9 mouse cellular contexts compared by ENCODE assay signal in genomic region chr3:95672461-95672860, GRCm38 (mm10). TPM values are rescaled to one million over a fixed set of nuclear protein-coding genes. Genes with fewer than 3 reads are reported as not detected.
DNase-seq lines count a peak whose midpoint lies in the region; ATAC-seq and TF ChIP-seq lines count a peak whose summit lies in the region.
"Had no signal": no experiment of that assay in that cellular context is flagged by ENCODE, and none has a peak within 500 bp of the region (broad histone marks: within the 10 kb centered on the region; RNA-seq: fewer than 3 reads in every experiment).

No protein-coding gene starts in this region.

- no peak for TF ChIP-seq POLR2A in cerebellum, adult 2 months (IDR thresholded peaks at IDR 0.05; ENCODE audit: borderline replicate concordance, insufficient read depth, low read length)

- 0 out of 2 replicates have a peak overlapping the region, but pooled peaks have one; percentile 16 for H3K27ac ChIP-seq in cerebellum, adult 2 months (ENCODE audit: insufficient read depth, low read length)
- H3K27ac ChIP-seq in neural tube, embryonic 13.5 days (replicated peaks), result 0 out of 2 replicates have a peak overlapping the region, but pooled peaks have one; percentile 13
- peak overlapping the region; percentile 98 for H3K27ac ChIP-seq in liver, embryonic 15.5 days (replicated peaks)

- no peak overlapping the region for H3K4me2 ChIP-seq in neural tube, embryonic 13.5 days
- peak overlapping the region; percentile 75 for H3K4me2 ChIP-seq in liver, embryonic 15.5 days

- ATAC-seq in neural tube, embryonic 13.5 days (ENCODE audit: low read depth), result no peak
- no peak for ATAC-seq in liver, embryonic 15.5 days (ENCODE audit: insufficient read depth)
- no peak for ATAC-seq in granulocyte monocyte progenitor cell, adult 5-6 weeks (replicated peaks; ENCODE audit: poor library complexity, severe bottlenecking)

- DNase-seq in cerebellum, adult 2 months, result no peak
- DNase-seq in cerebellum, postnatal 36 days, result no peak
- no peak for DNase-seq in neural tube, embryonic 10.5 days (ENCODE audit: extremely low spot score, low spot score)
- DNase-seq in thymus, postnatal 4 days, result peak; percentile 78
- no peak for DNase-seq in testis, postnatal 10 days (ENCODE audit: low spot score)
- DNase-seq: cerebellum, adult 8-10 months had no signal

- WGBS in cerebellum, adult 2 months, result 65% methylated on average over 3 of the region's 3 CpGs
- 58% methylated on average over 3 of the region's 3 CpGs for WGBS in neural tube, embryonic 13.5 days
- 32% methylated on average over 3 of the region's 3 CpGs for WGBS in liver, embryonic 15.5 days (ENCODE audit: insufficient replicate concordance)

- H3K4me1 ChIP-seq in cerebellum, adult 2 months (ENCODE audit: control insufficient read depth, insufficient read depth, low read length), result peaks cover 18% of the 10 kb centered on the region
- H3K4me1 ChIP-seq in neural tube, embryonic 13.5 days (replicated peaks), result peaks cover 51% of the 10 kb centered on the region
- peaks cover 94% of the 10 kb centered on the region for H3K4me1 ChIP-seq in liver, embryonic 15.5 days (replicated peaks)

- H3K9ac ChIP-seq in neural tube, embryonic 13.5 days, result no peak overlapping the region
- peak overlapping the region; percentile 68; the same call in 1 of the 2 replicates for H3K9ac ChIP-seq in liver, embryonic 15.5 days

- peaks cover 32% of the 10 kb centered on the region for H3K36me3 ChIP-seq in neural tube, embryonic 13.5 days
- H3K36me3 ChIP-seq in liver, embryonic 15.5 days (replicated peaks), result peaks cover 42% of the 10 kb centered on the region

- H3K9me3 ChIP-seq in neural tube, embryonic 13.5 days, result no peaks in the 10 kb centered on the region
- H3K9me3 ChIP-seq in liver, embryonic 15.5 days (replicated peaks), result no peaks in the 10 kb centered on the region

- no peak overlapping the region for H3K4me3 ChIP-seq in cerebellum, adult 2 months (replicated peaks; ENCODE audit: insufficient read depth, low read depth, low read length)
- H3K4me3 ChIP-seq in neural tube, embryonic 13.5 days, result no peak overlapping the region
- no peak overlapping the region for H3K4me3 ChIP-seq in liver, embryonic 15.5 days (replicated peaks)

- H3K27me3 ChIP-seq in cerebellum, adult 2 months (ENCODE audit: control insufficient read depth, insufficient read depth, low read length), result no peaks in the 10 kb centered on the region
- H3K27me3 ChIP-seq in neural tube, embryonic 13.5 days, result no peaks in the 10 kb centered on the region
- H3K27me3 ChIP-seq in liver, embryonic 15.5 days, result no peaks in the 10 kb centered on the region

- TF ChIP-seq CTCF in cerebellum, adult 2 months (IDR thresholded peaks at IDR 0.05; ENCODE audit: borderline replicate concordance, insufficient read depth, low read depth, low read length), result no peak

RNA-seq across cellular contexts. Expression of gene Mcl1, which starts 13.9 kb away (rescaled TPM):
- 43.6 and 45.4 TPM in 2 replicates for polyA plus RNA-seq in cerebellum, adult 2 months (2012; rRNA removed)
- polyA plus RNA-seq in neural tube, embryonic 13.5 days (2015; fragmentation: Nextera tagmentation; extraction: Ambion mirVana), result 57.1 and 58.8 TPM in 2 replicates
- polyA plus RNA-seq in liver, embryonic 15.5 days (2015; fragmentation: Nextera tagmentation; extraction: Ambion mirVana), result 34.8 and 39.0 TPM in 2 replicates
- total RNA-seq in granulocyte monocyte progenitor cell, adult 5-6 weeks (2014; fragmentation: Nextera tagmentation), result 88.5 and 94.4 TPM in 2 replicates
- total RNA-seq in granulocyte monocyte progenitor cell, adult 5-6 weeks (2017), result 123 and 124 TPM in 2 replicates

RNA-seq across cellular contexts. Expression of gene Adamtsl4, which starts 15.3 kb away (rescaled TPM):
- polyA plus RNA-seq in cerebellum, adult 2 months (2012; rRNA removed), result 13.5 and 15.9 TPM in 2 replicates
- 0.71 and 1.4 TPM in 2 replicates for polyA plus RNA-seq in neural tube, embryonic 13.5 days (2015; fragmentation: Nextera tagmentation; extraction: Ambion mirVana)
- 0.79 and 1.0 TPM in 2 replicates for polyA plus RNA-seq in liver, embryonic 15.5 days (2015; fragmentation: Nextera tagmentation; extraction: Ambion mirVana)
- total RNA-seq in granulocyte monocyte progenitor cell, adult 5-6 weeks (2014; fragmentation: Nextera tagmentation), result 0.23 and 1.4 TPM in 2 replicates
- 0.17 TPM in 1 of 2 replicates, not detected in the other for total RNA-seq in granulocyte monocyte progenitor cell, adult 5-6 weeks (2017)

RNA-seq across cellular contexts. Expression of gene Ensa, which starts 47.7 kb away (rescaled TPM):
- polyA plus RNA-seq in cerebellum, adult 2 months (2012; rRNA removed), result 84.5 and 88.8 TPM in 2 replicates
- 96.1 and 104 TPM in 2 replicates for polyA plus RNA-seq in neural tube, embryonic 13.5 days (2015; fragmentation: Nextera tagmentation; extraction: Ambion mirVana)
- 32.7 and 35.9 TPM in 2 replicates for polyA plus RNA-seq in liver, embryonic 15.5 days (2015; fragmentation: Nextera tagmentation; extraction: Ambion mirVana)
- 44.2 and 44.3 TPM in 2 replicates for total RNA-seq in granulocyte monocyte progenitor cell, adult 5-6 weeks (2014; fragmentation: Nextera tagmentation)
- 47.7 and 63.0 TPM in 2 replicates for total RNA-seq in granulocyte monocyte progenitor cell, adult 5-6 weeks (2017)

Comparison
In these comparisons a context has a peak if more than half of its experiments do, and no peak if none do; other contexts are left out.
1. H3K27ac ChIP-seq: peak in every context shown above with its lines; median percentile 98 in liver, embryonic 15.5 days; 16 in cerebellum, adult 2 months; 13 in neural tube, embryonic 13.5 days.